Mouse (Mus musculus) megakaryocyte progenitor cell, adult 5-6 weeks (primary cell): ENCODE results near the gene Uqcc3. TPM values are rescaled to one million over a fixed set of nuclear protein-coding genes. Genes with fewer than 3 reads are reported as not detected.
A peak's percentile ranks its signal among the peaks of the same experiment; 100 is the strongest.
"Not testable (repeated sequence)": the region's sequence is repeated elsewhere in the genome, so short reads cannot be mapped to it uniquely, and the experiment has no call there.

Experiments used
- ATAC-seq: replicated peaks from 2 replicates; pipeline ENCODE4 v1.8.0; 2016; ENCODE audit warnings: mild to moderate bottlenecking, moderate TSS enrichment, inconsistent platforms; ENCODE audit not compliant: poor library complexity
- total RNA-seq, 2 experiments: library from RNA; stranded (forward) in 1 of 2; stranded (reverse) in 1 of 2; fragments of 157-497, 149-512 nt in 1 of 2; fragments of 200-1000 nt in 1 of 2; gene quantifications; 2 replicates each; pipeline versions ENCODE4 v1.2.3 to v1.2.4; 2015 to 2017

The Uqcc3 gene
- total RNA-seq, 2 experiments from 2014 or later = 44.4 to 93.0 TPM

GRCm38 (mm10) chr19:8896231-8896630 is 15.5 kb upstream of the Uqcc3 start:
- not testable (repeated sequence) for ATAC-seq

GRCm38 (mm10) chr19:8895397-8895960 is 14.8 kb upstream of the Uqcc3 start:
- no peak for ATAC-seq

GRCm38 (mm10) chr19:8892829-8893766 is 12.4 kb upstream of the Uqcc3 start, which contains the start of gene Ints5:
Ints5 (plus strand) TSS chr19:8893005.
- peak; percentile 66 for ATAC-seq

GRCm38 (mm10) chr19:8888511-8889385 is 8.0 kb upstream of the Uqcc3 start, which contains the start of the genes 1810009A15Rik and Gm49416:
1810009A15Rik (plus strand) TSS chr19:8888853.
Gm49416 (plus strand) TSS chr19:8888926.
- peak; percentile 87 for ATAC-seq

GRCm38 (mm10) chr19:8887585-8888463 is 7.1 kb upstream of the Uqcc3 start:
- ATAC-seq = 0 out of 2 replicates have a peak, but pooled peaks have one; percentile 9

DNA sequence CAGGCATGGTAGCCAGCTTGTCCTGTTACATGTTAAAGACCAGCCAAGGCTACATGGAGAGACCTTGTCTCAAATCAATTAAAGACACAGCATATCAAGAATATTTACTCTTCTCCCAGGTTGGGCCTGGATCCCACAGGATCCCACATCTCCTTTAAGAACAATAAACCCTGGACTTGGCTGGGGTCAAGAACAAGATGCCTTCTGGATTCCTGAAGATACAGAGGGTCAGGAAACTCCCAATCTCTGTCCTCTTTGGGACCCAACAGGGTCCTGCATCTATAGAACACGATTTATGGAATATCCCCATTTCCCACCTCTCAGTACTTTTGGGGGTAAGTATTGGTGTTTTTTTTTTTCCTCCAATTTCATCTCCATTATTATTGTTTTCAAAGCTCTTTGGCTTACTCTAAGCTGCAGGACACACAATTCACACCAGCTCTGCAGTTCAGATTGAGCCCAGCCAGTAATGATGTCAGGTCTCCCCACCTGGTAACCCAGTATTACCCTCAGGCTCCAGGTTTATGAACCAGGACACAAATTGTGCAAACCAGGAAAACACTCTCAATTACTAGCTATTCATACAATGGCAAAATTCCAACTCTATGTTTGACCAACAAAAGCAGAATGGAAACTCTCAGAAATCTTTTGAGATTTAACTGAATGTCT is 6.3 kb upstream of the Uqcc3 start:
- no peak for ATAC-seq

DNA sequence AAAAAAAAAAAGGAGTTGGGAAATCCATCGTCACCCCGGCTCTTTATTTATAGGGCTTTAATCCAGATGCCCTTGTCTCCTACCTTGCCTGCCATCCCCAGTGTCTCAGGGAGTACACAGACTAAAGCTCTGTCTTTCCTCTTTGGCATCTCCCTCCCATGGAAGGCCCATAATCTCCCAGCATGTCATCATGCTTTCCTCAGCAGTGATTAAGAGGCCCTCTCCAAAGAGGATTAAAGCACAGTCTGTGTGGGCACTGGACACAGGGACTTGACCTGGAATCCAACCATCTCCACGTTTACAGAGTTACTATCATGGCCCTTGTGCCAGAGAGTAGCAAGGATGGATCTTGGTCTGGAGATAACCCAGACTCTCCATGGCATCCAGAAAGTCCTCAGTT is 2.9 kb upstream of the Uqcc3 start, which contains the start of the genes Lbhd1 and Gm49403:
TSS of gene Lbhd1 (plus strand) at position 117 of the 400 bp plus-strand sequence.
TSS of gene Gm49403 (plus strand) at position 315 of the 400 bp plus-strand sequence.
- no peak for ATAC-seq

DNA sequence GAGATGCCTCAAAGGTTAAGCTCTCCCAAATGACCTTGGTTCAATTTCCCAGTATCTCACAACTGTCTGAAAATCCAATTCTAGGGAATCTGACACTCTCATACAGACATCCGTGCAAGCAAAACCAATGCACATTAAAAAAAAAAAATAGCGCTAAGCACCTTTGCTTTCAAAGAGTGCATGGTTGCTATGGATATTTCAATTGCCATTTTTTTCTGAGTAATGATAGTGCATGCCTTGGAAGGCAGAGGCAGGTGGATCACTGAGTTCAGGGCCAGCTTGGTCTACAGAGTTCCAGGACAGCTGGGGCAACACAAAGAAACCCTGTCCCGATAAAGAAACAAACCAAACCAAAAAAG is 290 bp upstream of the Uqcc3 start:
- ATAC-seq = peak; percentile 21

- no peak for ATAC-seq
Observed at GRCm38 (mm10) chr19:8875031-8875430, 5.7 kb downstream of the Uqcc3 start.

GRCm38 (mm10) chr19:8872266-8872840 is 8.4 kb downstream of the Uqcc3 start:
- no peak for ATAC-seq

GRCm38 (mm10) chr19:8871267-8872186 is 9.2 kb downstream of the Uqcc3 start, which contains the start of gene Ubxn1:
Ubxn1 (plus strand) TSS chr19:8871496.
- ATAC-seq = peak; percentile 99

- ATAC-seq = peak; percentile 6; the same call in 1 of the 2 replicates
Observed at GRCm38 (mm10) chr19:8870838-8871237, 9.9 kb downstream of the Uqcc3 start.

DNA sequence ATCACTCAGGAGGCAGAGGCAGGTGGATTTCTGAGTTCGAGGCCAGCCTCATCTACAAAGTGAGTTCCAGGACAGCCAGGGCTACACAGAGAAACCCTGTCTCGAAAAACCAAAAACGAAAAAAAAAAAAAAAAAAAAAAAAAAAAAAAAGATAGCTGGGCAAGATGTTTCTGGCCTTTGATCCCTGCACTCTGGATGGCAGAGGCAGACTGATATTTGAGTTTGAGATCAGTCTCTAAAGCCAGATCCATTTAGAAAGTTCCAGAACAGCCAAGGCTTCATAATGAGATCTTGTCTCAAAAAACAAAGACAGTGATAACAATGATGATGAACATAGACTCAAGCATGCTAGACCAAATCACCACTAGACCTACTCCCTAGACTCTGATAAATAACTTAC is 10.3 kb downstream of the Uqcc3 start:
- ATAC-seq = not testable (repeated sequence)

DNA sequence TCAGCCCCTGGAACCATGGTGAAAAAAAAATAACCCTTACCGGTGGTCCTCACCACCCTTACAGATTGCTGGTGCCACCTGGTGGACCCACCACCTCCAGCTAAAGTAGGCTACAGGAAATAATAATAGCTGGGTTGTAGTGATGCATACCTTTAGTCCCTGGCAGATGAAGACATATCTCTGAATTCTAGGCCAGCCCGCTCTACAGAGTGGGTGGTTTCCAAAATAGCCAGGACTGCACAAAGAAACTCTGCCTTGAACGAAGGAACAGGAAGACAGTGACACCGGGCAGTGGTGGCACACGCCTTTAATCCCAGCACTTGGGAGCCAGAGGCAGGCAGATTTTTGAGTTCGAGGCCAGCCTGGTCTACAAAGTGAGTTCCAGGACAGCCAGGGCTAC is 16.5 kb downstream of the Uqcc3 start:
- ATAC-seq = no peak

- ATAC-seq = no peak
Observed at GRCm38 (mm10) chr19:8859018-8859417, 21.7 kb downstream of the Uqcc3 start.

- ATAC-seq = peak; percentile 80
Observed at GRCm38 (mm10) chr19:8857689-8858088, 23.0 kb downstream of the Uqcc3 start.

DNA sequence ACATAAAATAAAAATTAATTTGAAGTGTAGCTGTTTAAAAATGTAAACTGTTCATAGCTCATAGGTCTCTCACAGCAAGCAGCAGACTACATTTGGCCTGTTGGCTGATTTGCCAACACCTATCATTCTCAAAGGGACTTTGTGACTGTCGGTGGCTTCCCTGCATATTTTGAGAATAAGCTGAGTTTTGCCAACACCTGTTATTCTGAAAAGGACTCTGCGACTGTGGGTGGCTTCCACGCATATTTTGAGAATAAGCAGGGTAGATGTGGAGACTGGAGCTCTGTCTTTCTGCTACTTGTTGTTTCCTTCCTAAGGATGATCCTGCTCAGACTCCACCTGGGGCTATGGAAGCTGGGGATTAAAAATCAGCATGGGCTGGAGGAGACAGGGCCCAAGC is 27.6 kb downstream of the Uqcc3 start:
- no peak for ATAC-seq
